Mouse (Mus musculus) neural tube, embryonic 13.5 days (tissue): ENCODE measurements around the gene Speer4f2. TPM values are rescaled to one million over a fixed set of nuclear protein-coding genes. Genes with fewer than 3 reads are reported as not detected.

ENCODE experiments used
- ATAC-seq: fragments of 200-750 bp; cut with Nextera tagmentation; 2 replicates; pipeline ENCODE4 v1.8.0; 2017; ENCODE audit warnings: low read depth, mild to moderate bottlenecking, moderate TSS enrichment, moderate library complexity
- H3K27ac ChIP-seq: fragments of 300-500 bp; sonication (generic); replicated peaks from 2 replicates; pipeline ENCODE4 v1.5.1; 2015; ENCODE audit warnings: moderate library complexity, mild to moderate bottlenecking, inconsistent platforms
- H3K27me3 ChIP-seq: fragments of 300-500 bp; sonication (generic); 2 replicates; pipeline ENCODE4 v1.6.1; 2015; ENCODE audit warnings: mild to moderate bottlenecking, inconsistent platforms
- H3K36me3 ChIP-seq: fragments of 300-500 bp; sonication (generic); 2 replicates; pipeline ENCODE4 v1.6.1; 2015; ENCODE audit warnings: mild to moderate bottlenecking, inconsistent platforms
- H3K4me1 ChIP-seq: fragments of 300-500 bp; sonication (generic); replicated peaks from 2 replicates; pipeline ENCODE4 v1.6.1; 2015; ENCODE audit warnings: inconsistent platforms
- H3K4me2 ChIP-seq: fragments of 300-500 bp; sonication (generic); 2 replicates; pipeline ENCODE4 v1.6.1; 2015; ENCODE audit warnings: inconsistent platforms, mild to moderate bottlenecking, moderate library complexity
- H3K4me3 ChIP-seq: fragments of 300-500 bp; sonication (generic); 2 replicates; pipeline ENCODE4 v1.5.1; 2015; ENCODE audit warnings: mild to moderate bottlenecking, inconsistent platforms
- H3K9ac ChIP-seq: fragments of 300-500 bp; sonication (generic); 2 replicates; pipeline ENCODE4 v1.6.1; 2015; ENCODE audit warnings: moderate library complexity, mild to moderate bottlenecking, inconsistent platforms
- H3K9me3 ChIP-seq: fragments of 300-500 bp; sonication (generic); 2 replicates; pipeline ENCODE4 v1.6.1; 2016; ENCODE audit warnings: inconsistent platforms
- WGBS: fragments of 180-500 bp; shearing (Covaris S2); methylation state at CpG from one replicate; pipeline ENCODE4 v1.1.7; 2015; 5-methylcytosine and 5-hydroxymethylcytosine counted together
- polyA plus RNA-seq: library from polyadenylated mRNA; unstranded; fragments of >200 nt; fragmentation: Nextera tagmentation; extraction: Ambion mirVana; gene quantifications from 2 replicates; pipeline ENCODE4 v1.2.1, GENCODE M21; 2015

Gene Speer4f2
- polyA plus RNA-seq, 1 experiment from 2014 or later = not detected

DNA sequence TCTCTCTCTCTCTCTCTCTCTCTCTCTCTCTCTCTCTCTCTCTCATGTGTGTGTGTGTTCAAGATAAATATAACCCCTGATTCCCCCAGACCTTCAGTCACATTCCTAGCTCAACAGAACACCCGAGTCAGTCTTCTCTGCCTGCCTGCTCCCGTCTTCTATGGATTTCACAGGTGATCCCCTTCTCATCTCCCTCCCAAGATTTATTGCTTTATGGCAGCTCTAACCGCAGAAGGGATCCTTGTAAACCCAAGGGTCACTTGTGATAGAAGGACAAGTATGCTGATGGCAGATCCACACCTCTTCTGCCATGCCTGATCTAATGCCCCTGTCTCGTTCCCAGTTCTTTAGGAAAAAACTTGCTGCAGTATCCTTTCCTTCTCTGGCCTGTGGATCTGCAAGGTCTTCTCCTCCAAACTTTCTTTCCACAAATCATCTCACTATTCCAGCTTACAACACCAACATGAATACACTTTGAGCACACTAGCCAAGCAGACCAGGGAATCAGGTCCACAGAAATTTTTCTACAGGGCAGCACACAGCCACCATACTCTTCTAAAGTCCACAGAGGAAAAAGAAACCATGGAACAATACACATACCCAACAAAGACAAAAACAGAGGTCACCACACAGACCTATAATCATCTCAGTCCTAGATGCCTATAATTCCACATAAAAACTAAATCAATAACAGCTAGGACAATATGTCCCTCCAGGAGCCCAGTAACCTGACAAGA is 36.1 kb downstream of the Speer4f2 start:
- Histone ChIP-seq H3K4me3 (no peak overlapping the region), H3K36me3 (no peaks in the 10 kb centered on the region), H3K4me1 (no peaks in the 10 kb centered on the region), H3K27me3 (no peaks in the 10 kb centered on the region), H3K27ac (no peak overlapping the region), H3K9me3 (peaks cover 10% of the 10 kb centered on the region; the same call in 1 of the 2 replicates), H3K9ac (no peak overlapping the region), H3K4me2 (no peak overlapping the region)
- 24% methylated on average over 4 of the region's 4 CpGs for WGBS
- no peak for ATAC-seq

DNA sequence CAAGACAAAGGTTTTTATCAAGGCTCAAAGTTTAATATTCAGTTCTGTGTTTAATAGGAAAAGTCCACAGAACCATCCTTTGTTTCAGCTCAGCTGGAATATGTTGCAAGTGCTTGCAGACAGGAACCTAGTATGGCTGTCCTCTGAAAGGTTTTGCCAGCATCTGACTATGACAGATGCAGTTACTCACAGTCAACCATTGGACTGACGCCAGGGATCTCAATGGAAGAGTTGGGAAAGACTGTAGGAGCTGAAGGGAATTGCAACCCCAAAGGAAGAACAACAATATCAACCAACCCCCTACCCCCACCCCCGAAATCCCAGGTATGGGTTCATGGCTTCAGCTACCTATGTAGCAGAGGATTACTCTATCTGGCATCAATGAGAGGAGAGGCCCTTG is 44.2 kb downstream of the Speer4f2 start:
- WGBS = 81% methylated on average over 2 of the region's 2 CpGs
- Histone ChIP-seq H3K9me3 (no peaks in the 10 kb centered on the region), H3K4me3 (no peak overlapping the region), H3K27ac (no peak overlapping the region), H3K27me3 (no peaks in the 10 kb centered on the region), H3K4me2 (no peak overlapping the region), H3K9ac (no peak overlapping the region), H3K4me1 (no peaks in the 10 kb centered on the region), H3K36me3 (no peaks in the 10 kb centered on the region)
- ATAC-seq = no peak

DNA sequence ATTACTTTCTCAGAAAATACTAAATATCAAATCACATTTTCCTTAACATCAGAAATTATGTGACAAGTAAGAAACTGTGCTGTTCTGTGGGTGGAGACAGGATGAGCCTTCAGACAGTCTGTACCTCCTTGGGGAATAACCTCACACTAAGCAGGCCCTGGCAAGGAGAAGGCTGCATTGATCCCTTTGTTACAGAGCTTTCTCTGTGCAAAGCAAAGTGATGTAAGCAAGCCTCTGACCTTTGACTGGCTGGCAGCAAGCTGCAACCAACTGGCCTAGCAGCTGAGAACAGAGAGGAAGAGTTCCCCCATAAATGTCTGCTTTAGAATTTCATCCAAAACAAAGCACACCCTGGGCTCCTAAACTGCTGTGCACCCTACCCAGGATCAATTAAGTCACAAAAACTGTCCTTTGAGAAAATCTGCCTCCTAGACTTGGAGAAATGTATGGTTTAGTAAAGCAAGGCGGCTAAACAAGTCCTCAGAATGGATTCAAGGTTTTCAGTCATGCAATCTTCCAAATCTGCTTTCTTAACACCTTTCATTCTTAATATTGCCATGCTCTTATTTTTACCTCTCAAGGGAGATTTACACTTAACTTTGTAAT is 46.3 kb downstream of the Speer4f2 start:
- H3K4me2 ChIP-seq = no peak overlapping the region
- no peak overlapping the region for H3K27ac ChIP-seq
- no peak for ATAC-seq

DNA sequence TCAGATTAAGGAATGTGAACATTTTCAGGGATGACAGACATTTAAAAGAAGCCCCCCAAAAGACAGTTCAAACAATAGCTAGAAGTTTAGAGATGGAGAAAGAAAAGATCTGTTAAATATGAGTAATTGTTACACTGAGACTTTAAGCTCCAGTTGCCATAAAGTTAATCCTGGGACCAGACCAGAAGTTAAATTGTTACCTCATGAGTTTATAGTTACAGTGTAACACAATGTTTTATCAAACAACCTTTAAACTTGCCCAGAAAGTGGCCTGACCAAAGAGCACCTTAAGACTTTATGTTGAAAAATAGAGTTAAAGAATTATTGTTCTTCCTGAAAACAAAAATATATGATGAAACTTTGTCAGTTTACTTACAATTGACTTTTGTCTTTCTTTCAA is 46.9 kb downstream of the Speer4f2 start:
- Histone ChIP-seq H3K4me1 (no peaks in the 10 kb centered on the region), H3K27ac (no peak overlapping the region), H3K36me3 (no peaks in the 10 kb centered on the region), H3K27me3 (no peaks in the 10 kb centered on the region), H3K9ac (no peak overlapping the region), H3K4me3 (no peak overlapping the region), H3K4me2 (no peak overlapping the region), H3K9me3 (no peaks in the 10 kb centered on the region)
- ATAC-seq = no peak

More for the DNA sequence above, 46.3 kb downstream of the Speer4f2 start:
- no peaks in the 10 kb centered on the region for H3K4me1 ChIP-seq
- no peak overlapping the region for H3K4me3 ChIP-seq
- H3K36me3 ChIP-seq = no peaks in the 10 kb centered on the region
- WGBS = 45% methylated on average over 1 of the region's 1 CpGs
- no peaks in the 10 kb centered on the region for H3K9me3 ChIP-seq
- H3K9ac ChIP-seq = no peak overlapping the region
- no peaks in the 10 kb centered on the region for H3K27me3 ChIP-seq

GRCm38 (mm10) chr5:17422225-17422624 is 49.2 kb downstream of the Speer4f2 start:
- Histone ChIP-seq H3K27me3 (no peaks in the 10 kb centered on the region), H3K9ac (no peak overlapping the region), H3K36me3 (no peaks in the 10 kb centered on the region), H3K27ac (no peak overlapping the region), H3K4me1 (no peaks in the 10 kb centered on the region), H3K4me3 (no peak overlapping the region), H3K9me3 (no peaks in the 10 kb centered on the region), H3K4me2 (no peak overlapping the region)
- ATAC-seq = no peak
- 83% methylated on average over 1 of the region's 1 CpGs for WGBS

- Histone ChIP-seq H3K9ac (no peak overlapping the region), H3K27me3 (no peaks in the 10 kb centered on the region), H3K4me3 (no peak overlapping the region), H3K36me3 (no peaks in the 10 kb centered on the region), H3K4me1 (no peaks in the 10 kb centered on the region), H3K27ac (no peak overlapping the region), H3K4me2 (no peak overlapping the region), H3K9me3 (no peaks in the 10 kb centered on the region)
- no peak for ATAC-seq
- 94% methylated on average over 1 of the region's 1 CpGs for WGBS
These were observed 54.0 kb downstream of the Speer4f2 start for GRCm38 (mm10) chr5:17426930-17427329.

Other genes starting within 250 kb of the Speer4f2 start
- gene Speer4f1, start 102.9 kb downstream of the Speer4f2 start, polyA plus RNA-seq = not detected in 2 replicates
- gene Sema3c, start 201.1 kb downstream of the Speer4f2 start, polyA plus RNA-seq = 30.3 and 31.7 TPM in 2 replicates